Mouse (Mus musculus) stomach, embryonic 16.5 days (tissue): ENCODE measurements at regions not wholly inside any gene's neighbourhood (a gene's known extent, or its start where the extent isn't known, plus 50 kb on each side); places are given as distances from the start of the nearest gene placed in this dataset.

Experiments
- ATAC-seq: fragments of 200-750 bp; cut with Nextera tagmentation; 2 replicates; pipeline ENCODE4 v1.8.0; 2017; ENCODE audit warnings: moderate number of reproducible peaks, moderate TSS enrichment; ENCODE audit not compliant: insufficient read depth, low FRiP score
- H3K27ac ChIP-seq: fragments of 300-500 bp; sonication (generic); 2 replicates; pipeline ENCODE4 v1.5.1; 2014; ENCODE audit warnings: low read length
- H3K27me3 ChIP-seq: fragments of 300-500 bp; sonication (generic); 2 replicates; pipeline ENCODE4 v1.6.1; 2014; ENCODE audit warnings: low read length, control low read depth, mixed read lengths; ENCODE audit not compliant: control insufficient read depth, insufficient read depth
- H3K36me3 ChIP-seq: fragments of 300-500 bp; sonication (generic); 2 replicates; pipeline ENCODE4 v1.6.1; 2014; ENCODE audit warnings: low read length; ENCODE audit not compliant: control insufficient read depth, insufficient read depth
- H3K4me1 ChIP-seq: fragments of 300-500 bp; sonication (generic); 2 replicates; pipeline ENCODE4 v1.6.1; 2014; ENCODE audit warnings: low read length, control low read depth, mixed read lengths; ENCODE audit not compliant: control insufficient read depth, insufficient read depth
- H3K4me2 ChIP-seq: fragments of 300-500 bp; sonication (generic); 2 replicates; pipeline ENCODE4 v1.6.1; 2014; ENCODE audit warnings: low read depth, low read length, mixed read lengths
- H3K4me3 ChIP-seq: fragments of 300-500 bp; sonication (generic); replicated peaks from 2 replicates; pipeline ENCODE4 v1.5.1; 2014; ENCODE audit warnings: mild to moderate bottlenecking, low read length
- H3K9ac ChIP-seq: fragments of 300-500 bp; sonication (generic); 2 replicates; pipeline ENCODE4 v1.6.1; 2014; ENCODE audit warnings: low read length
- H3K9me3 ChIP-seq: fragments of 300-500 bp; sonication (generic); replicated peaks from 2 replicates; pipeline ENCODE4 v1.6.1; 2016; ENCODE audit warnings: low read length, control low read depth; ENCODE audit not compliant: control insufficient read depth
- WGBS: fragments of 180-500 bp; shearing (Covaris S2); extraction: QIAGEN DNeasy Blood & Tissue Kit; methylation state at CpG from one replicate; pipeline ENCODE4 v1.1.7; 2014; 5-methylcytosine and 5-hydroxymethylcytosine counted together

DNA sequence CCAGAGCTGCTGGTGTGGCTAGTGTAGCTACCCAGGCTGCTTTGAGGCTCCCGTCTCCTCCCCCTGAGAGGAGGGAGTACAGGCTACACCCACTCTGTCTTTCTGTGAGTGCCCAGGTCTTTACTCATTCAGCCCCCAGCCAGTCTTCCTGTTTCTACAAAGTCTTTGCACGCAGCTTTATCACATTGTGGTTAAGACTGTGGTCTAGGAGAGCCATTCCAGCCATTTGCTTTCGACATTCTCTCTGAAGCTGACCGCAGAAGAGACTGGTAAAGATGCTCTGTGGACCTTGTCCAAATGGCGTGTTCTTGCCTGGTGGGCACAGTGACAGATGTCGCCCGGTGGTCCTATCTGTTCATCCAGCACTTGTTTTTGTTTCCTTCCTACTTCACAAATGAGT lies 62.0 kb downstream of the Tpra1 start:
- Histone ChIP-seq H3K4me3 (no peak overlapping the region), H3K9me3 (no peaks in the 10 kb centered on the region), H3K36me3 (no peaks in the 10 kb centered on the region), H3K9ac (no peak overlapping the region), H3K27ac (no peak overlapping the region), H3K4me2 (no peak overlapping the region), H3K27me3 (no peaks in the 10 kb centered on the region), H3K4me1 (no peaks in the 10 kb centered on the region)
- WGBS, result 74% methylated on average over 7 of the region's 7 CpGs
- ATAC-seq, result no peak

DNA sequence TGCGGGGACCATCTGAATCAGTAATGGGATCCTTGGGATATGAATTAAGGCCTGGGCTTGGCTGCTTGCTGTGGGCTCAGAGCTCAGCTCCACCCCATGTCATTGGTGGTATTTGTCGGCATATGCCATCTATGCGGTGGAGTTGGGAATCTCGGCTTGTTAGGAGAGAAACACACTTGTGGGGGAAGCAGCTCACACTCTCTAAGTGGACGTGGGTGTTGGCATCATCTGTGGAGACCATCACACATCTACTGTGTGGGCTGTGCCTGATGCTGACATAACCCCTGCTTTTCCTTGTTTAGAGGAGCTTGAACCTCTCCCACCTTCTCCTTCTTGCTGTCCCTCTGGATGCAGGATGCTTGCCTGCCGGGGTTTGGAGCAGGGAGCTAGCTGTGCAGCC lies 62.9 kb downstream of the Tpra1 start:
- no peaks in the 10 kb centered on the region for H3K36me3 ChIP-seq
- H3K27ac ChIP-seq, result no peak overlapping the region
- H3K9me3 ChIP-seq, result no peaks in the 10 kb centered on the region
- H3K4me3 ChIP-seq, result no peak overlapping the region
- no peaks in the 10 kb centered on the region for H3K4me1 ChIP-seq
- no peak overlapping the region for H3K9ac ChIP-seq
- WGBS, result 74% methylated on average over 6 of the region's 6 CpGs
- no peak for ATAC-seq
- H3K4me2 ChIP-seq, result no peak overlapping the region
- H3K27me3 ChIP-seq, result no peaks in the 10 kb centered on the region

DNA sequence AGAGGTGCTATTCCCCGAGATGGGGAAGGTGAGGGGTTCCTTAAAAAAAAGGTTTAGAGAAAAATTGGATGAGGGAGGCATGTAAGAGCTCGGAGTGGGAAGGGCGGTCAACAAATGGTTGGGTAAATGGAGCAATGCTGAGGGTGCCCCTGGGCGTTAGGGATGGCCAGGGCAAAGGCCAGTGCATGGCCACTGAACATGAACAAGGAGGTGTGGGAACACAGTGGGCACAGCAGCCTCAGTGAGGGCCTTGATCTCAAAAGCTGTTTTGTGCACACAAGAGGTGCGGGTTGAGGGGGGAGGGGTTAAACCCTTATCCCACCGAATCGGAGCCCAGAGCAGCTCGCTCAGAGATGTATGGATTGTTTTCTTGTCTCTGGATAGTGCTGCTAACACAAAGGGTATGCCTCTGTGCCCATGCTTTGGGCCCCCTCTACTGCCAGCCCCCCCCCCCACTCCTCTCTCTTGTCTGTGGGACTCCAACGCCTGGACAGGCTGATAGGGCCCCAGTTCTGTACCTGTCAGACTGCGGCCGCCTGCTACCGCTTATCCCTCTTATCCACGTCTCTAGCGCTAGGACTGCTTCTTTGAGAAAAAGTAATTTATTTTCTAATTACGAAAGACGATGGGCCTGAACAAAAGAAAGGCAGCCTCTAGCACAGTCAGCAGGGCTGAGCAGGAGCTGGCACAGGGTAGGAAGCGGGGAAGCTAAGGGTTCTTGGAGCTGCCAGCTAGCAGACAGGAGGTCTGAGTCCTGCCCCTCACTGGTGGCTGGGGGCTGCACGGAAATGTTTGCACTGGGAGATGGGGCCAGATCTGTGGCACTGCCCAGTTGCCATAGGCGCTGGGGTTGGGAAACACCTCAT lies 63.5 kb downstream of the Tpra1 start:
- Histone ChIP-seq H3K27ac (no peak overlapping the region), H3K4me2 (no peak overlapping the region), H3K4me3 (no peak overlapping the region), H3K27me3 (no peaks in the 10 kb centered on the region), H3K9ac (no peak overlapping the region), H3K36me3 (no peaks in the 10 kb centered on the region), H3K9me3 (no peaks in the 10 kb centered on the region), H3K4me1 (no peaks in the 10 kb centered on the region)
- 55% methylated on average over 19 of the region's 19 CpGs for WGBS
- ATAC-seq, result no peak

DNA sequence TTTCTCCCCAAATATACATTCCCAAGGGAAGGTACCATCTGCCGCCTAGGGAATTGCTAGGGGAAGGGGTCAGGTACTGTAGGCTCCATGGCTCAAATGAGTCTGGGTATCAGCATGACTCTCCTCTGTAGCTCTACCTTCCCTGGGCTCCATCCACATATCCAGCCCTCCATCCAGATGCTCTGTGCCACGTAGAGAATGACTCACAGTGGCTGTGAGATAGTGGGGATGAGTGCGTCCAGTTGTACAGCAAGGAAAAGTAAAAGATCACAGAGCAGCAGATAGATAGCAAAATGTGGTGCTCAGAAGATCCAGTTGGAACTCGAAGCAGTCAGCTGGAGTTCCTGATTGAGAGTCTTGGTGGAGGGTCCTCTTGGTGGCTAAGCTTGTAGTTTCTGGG lies 64.5 kb downstream of the Tpra1 start:
- Histone ChIP-seq H3K9ac (no peak overlapping the region), H3K27me3 (no peaks in the 10 kb centered on the region), H3K4me1 (no peaks in the 10 kb centered on the region), H3K4me3 (no peak overlapping the region), H3K27ac (no peak overlapping the region), H3K4me2 (no peak overlapping the region), H3K36me3 (no peaks in the 10 kb centered on the region), H3K9me3 (no peaks in the 10 kb centered on the region)
- 81% methylated on average over 4 of the region's 4 CpGs for WGBS
- ATAC-seq, result no peak

DNA sequence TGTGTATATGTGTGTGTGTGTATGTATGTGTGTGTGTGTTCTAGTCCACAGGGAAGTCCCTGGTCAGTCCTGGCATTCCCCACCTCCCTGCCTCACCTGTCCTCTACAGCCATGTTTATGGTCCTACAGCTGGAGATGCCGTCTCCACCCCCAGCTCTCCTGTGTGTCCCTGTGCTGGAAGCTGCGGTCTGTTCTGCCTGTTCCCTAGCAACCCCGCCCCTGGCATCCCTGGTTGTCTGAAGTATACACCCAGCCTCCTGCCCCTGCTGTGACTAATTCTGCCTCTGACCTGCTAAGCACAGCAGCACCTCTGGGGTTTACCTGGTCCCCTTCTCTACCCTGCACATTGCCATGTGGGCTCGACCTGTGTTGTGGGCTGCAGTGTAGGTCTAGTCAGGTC lies 66.8 kb downstream of the Tpra1 start:
- Histone ChIP-seq H3K27me3 (no peaks in the 10 kb centered on the region), H3K4me2 (no peak overlapping the region), H3K4me1 (no peaks in the 10 kb centered on the region), H3K4me3 (no peak overlapping the region), H3K9ac (no peak overlapping the region), H3K36me3 (no peaks in the 10 kb centered on the region), H3K27ac (no peak overlapping the region), H3K9me3 (no peaks in the 10 kb centered on the region)
- 55% methylated on average over 4 of the region's 4 CpGs for WGBS
- ATAC-seq, result no peak

DNA sequence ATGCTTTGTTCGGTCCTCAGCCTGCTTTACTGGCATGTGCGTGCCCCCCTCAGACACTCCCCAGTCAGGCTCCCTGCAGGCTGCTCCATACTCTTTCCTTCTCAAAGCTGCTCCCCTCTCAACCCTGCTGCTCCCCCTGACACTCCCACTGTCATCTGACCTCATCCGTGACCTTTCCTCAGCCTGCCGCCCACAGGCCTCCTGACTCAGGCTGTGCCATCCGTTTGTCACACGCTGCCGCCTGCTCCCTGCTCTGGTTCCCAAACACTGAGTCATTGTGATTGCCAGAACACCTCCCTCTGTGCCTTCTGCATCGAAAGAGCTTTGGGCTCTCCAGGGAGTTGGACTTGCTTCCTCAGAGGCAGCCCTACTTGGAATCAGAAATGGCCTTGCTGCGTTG lies 69.7 kb downstream of the Tpra1 start:
- WGBS, result 31% methylated on average over 9 of the region's 9 CpGs
- no peak for ATAC-seq
- no peaks in the 10 kb centered on the region for H3K27me3 ChIP-seq
- H3K27ac ChIP-seq, result no peak overlapping the region
- H3K4me3 ChIP-seq, result no peak overlapping the region
- H3K4me2 ChIP-seq, result no peak overlapping the region
- H3K9me3 ChIP-seq, result no peaks in the 10 kb centered on the region
- H3K4me1 ChIP-seq, result no peaks in the 10 kb centered on the region
- H3K36me3 ChIP-seq, result no peaks in the 10 kb centered on the region
- no peak overlapping the region for H3K9ac ChIP-seq

DNA sequence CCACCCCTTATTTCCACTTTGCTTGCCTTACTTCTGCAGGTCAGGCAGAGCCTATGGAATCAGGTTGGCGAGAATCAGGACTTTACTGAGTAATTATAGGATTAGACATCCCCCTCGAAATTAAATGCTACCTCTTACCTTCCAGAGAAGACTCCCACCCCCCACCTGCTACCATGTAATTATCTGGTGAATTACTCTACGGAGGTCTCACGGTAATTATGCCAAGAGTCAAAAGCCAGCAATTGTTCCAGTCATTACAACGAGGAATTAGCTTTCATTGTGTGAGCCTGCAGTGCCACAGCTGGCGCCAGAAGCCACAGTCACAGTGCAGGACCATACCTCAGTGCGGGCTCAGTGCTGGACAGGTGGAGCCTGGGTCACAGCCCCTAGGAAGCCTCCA lies 72.4 kb downstream of the Tpra1 start:
- H3K9ac ChIP-seq, result no peak overlapping the region
- H3K4me2 ChIP-seq, result no peak overlapping the region
- H3K27me3 ChIP-seq, result no peaks in the 10 kb centered on the region
- H3K4me3 ChIP-seq, result no peak overlapping the region
- 65% methylated on average over 7 of the region's 7 CpGs for WGBS
- no peak for ATAC-seq
- no peaks in the 10 kb centered on the region for H3K9me3 ChIP-seq
- H3K27ac ChIP-seq, result no peak overlapping the region
- H3K36me3 ChIP-seq, result no peaks in the 10 kb centered on the region
- no peaks in the 10 kb centered on the region for H3K4me1 ChIP-seq

DNA sequence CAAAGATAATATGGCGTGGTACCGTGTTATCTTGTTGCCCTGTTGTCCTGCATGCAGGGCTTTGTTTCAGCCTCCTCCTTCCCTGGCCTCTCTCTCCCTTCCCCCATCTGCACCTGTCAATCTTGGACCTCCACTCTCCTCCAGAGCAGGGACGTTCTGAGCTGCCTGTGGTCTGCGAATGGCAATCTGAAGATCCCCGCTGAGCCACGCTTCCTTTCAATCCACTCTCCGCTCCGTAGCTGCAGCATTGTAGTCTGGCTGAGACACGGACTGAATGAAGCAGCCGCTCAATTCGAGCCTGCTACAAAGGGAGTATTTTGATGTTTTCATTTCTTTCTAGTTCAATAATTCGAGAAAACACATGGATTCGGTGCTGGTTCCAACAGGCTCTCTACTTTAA lies 74.5 kb downstream of the Tpra1 start:
- H3K27me3 ChIP-seq, result no peaks in the 10 kb centered on the region
- 16% methylated on average over 13 of the region's 13 CpGs for WGBS
- H3K9me3 ChIP-seq, result no peaks in the 10 kb centered on the region
- no peak overlapping the region for H3K4me2 ChIP-seq
- H3K36me3 ChIP-seq, result no peaks in the 10 kb centered on the region
- H3K4me3 ChIP-seq, result no peak overlapping the region
- H3K4me1 ChIP-seq, result no peaks in the 10 kb centered on the region
- no peak overlapping the region for H3K9ac ChIP-seq
- ATAC-seq, result no peak
- H3K27ac ChIP-seq, result no peak overlapping the region

DNA sequence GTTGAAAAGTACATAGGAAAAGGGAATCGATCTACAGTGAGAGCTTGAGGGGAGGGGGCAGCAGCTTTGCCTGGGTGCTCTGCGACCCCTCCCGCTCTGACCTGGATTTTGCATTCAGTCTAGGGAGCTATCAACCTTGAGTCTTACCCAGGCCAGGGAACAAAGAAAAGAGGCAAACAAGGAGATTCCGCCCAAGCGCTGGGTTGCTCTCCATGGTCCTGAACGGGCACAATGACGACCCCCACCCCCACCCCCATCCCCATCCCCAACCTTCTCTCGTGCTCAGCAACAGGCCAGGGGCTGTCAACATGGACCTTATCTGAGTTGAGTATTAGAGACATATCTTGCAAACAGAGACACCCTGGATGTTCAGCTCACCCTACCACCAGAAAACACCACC lies 74.9 kb downstream of the Tpra1 start:
- Histone ChIP-seq H3K27ac (no peak overlapping the region), H3K4me3 (no peak overlapping the region)
- WGBS, result 2% methylated on average over 8 of the region's 8 CpGs

More for the DNA sequence above, 74.9 kb downstream of the Tpra1 start:
- no peak for ATAC-seq
- Histone ChIP-seq H3K9me3 (no peaks in the 10 kb centered on the region), H3K36me3 (no peaks in the 10 kb centered on the region), H3K4me1 (no peaks in the 10 kb centered on the region), H3K4me2 (no peak overlapping the region), H3K9ac (no peak overlapping the region), H3K27me3 (no peaks in the 10 kb centered on the region)
